Mouse (Mus musculus): ENCODE results near the gene Nup50. TPM values are rescaled to one million over a fixed set of nuclear protein-coding genes. Genes with fewer than 3 reads are reported as not detected.

The Nup50 gene
- 14.1 and 18.3 TPM in 2 replicates for polyA plus RNA-seq (2012)

GRCm38 (mm10) chr15:84922884-84923507 lies at the start of gene Nup50:
Nup50 (plus strand) TSS chr15:84923411.
- TF ChIP-seq GATA1 (IDR thresholded peaks at IDR 0.05; ENCODE audit: low read length), result no peak

- TF ChIP-seq GATA1 (IDR thresholded peaks at IDR 0.05; ENCODE audit: low read length), result no peak
Measured at GRCm38 (mm10) chr15:84873867-84874266, 49.3 kb upstream of the Nup50 start.

GRCm38 (mm10) chr15:84877029-84877815 lies 46.0 kb upstream of the Nup50 start:
- no peak for TF ChIP-seq GATA1 (IDR thresholded peaks at IDR 0.05; ENCODE audit: low read length)

GRCm38 (mm10) chr15:84888066-84888465 lies 35.1 kb upstream of the Nup50 start:
- no peak for TF ChIP-seq GATA1 (IDR thresholded peaks at IDR 0.05; ENCODE audit: low read length)

- TF ChIP-seq GATA1 (IDR thresholded peaks at IDR 0.05; ENCODE audit: low read length), result no peak
Measured at GRCm38 (mm10) chr15:84891246-84891645, 32.0 kb upstream of the Nup50 start.

- no peak for TF ChIP-seq GATA1 (IDR thresholded peaks at IDR 0.05; ENCODE audit: low read length)
Measured at GRCm38 (mm10) chr15:84891658-84892057, 31.6 kb upstream of the Nup50 start.

GRCm38 (mm10) chr15:84896664-84897063 lies 26.5 kb upstream of the Nup50 start:
- no peak for TF ChIP-seq GATA1 (IDR thresholded peaks at IDR 0.05; ENCODE audit: low read length)

- no peak for TF ChIP-seq GATA1 (IDR thresholded peaks at IDR 0.05; ENCODE audit: low read length)
Measured at GRCm38 (mm10) chr15:84898077-84898476, 25.1 kb upstream of the Nup50 start.

GRCm38 (mm10) chr15:84903843-84904385 lies 19.3 kb upstream of the Nup50 start:
- TF ChIP-seq GATA1 (IDR thresholded peaks at IDR 0.05; ENCODE audit: low read length), result no peak

- TF ChIP-seq GATA1 (IDR thresholded peaks at IDR 0.05; ENCODE audit: low read length), result no peak
Measured at GRCm38 (mm10) chr15:84913201-84913600, 10.0 kb upstream of the Nup50 start.

- TF ChIP-seq GATA1 (IDR thresholded peaks at IDR 0.05; ENCODE audit: low read length), result no peak
Measured at GRCm38 (mm10) chr15:84919938-84920337, 3.3 kb upstream of the Nup50 start, which contains the start of gene Gm29666. Gm29666 (minus strand) TSS chr15:84920038.

- TF ChIP-seq GATA1 (IDR thresholded peaks at IDR 0.05; ENCODE audit: low read length), result no peak
Measured at GRCm38 (mm10) chr15:84923508-84924181, 434 bp downstream of the Nup50 start.

- TF ChIP-seq GATA1 (IDR thresholded peaks at IDR 0.05; ENCODE audit: low read length), result no peak
Measured at GRCm38 (mm10) chr15:84924781-84925315, 1.6 kb downstream of the Nup50 start.

GRCm38 (mm10) chr15:84925495-84926018 lies 2.3 kb downstream of the Nup50 start:
- TF ChIP-seq GATA1 (IDR thresholded peaks at IDR 0.05; ENCODE audit: low read length), result no peak

- TF ChIP-seq GATA1 (IDR thresholded peaks at IDR 0.05; ENCODE audit: low read length), result no peak
Measured at GRCm38 (mm10) chr15:84932351-84932750, 9.1 kb downstream of the Nup50 start.
